Mouse (Mus musculus) kidney, postnatal 0 days (tissue): Measurements from ENCODE around the gene Rab3d. TPM values are rescaled to one million over a fixed set of nuclear protein-coding genes. Genes with fewer than 3 reads are reported as not detected.

Experiments used
- ATAC-seq: fragments of 200-750 bp; cut with Nextera tagmentation; replicated peaks from 2 replicates; pipeline ENCODE4 v1.8.0; 2017; ENCODE audit warnings: low read depth, moderate number of reproducible peaks, moderate TSS enrichment, moderate library complexity; ENCODE audit not compliant: low FRiP score
- DNase-seq: peaks from one replicate; pipeline ENCODE4 v3.0.0-alpha.2; 2016; ENCODE audit warnings: low spot score
- H3K27ac ChIP-seq: fragments of 300-500 bp; sonication (generic); 2 replicates; pipeline ENCODE4 v1.5.1; 2014; ENCODE audit warnings: mild to moderate bottlenecking
- H3K27me3 ChIP-seq: fragments of 300-500 bp; sonication (generic); 2 replicates; pipeline ENCODE4 v1.6.1; 2014; ENCODE audit warnings: low read length, mixed read lengths; ENCODE audit not compliant: insufficient read depth
- H3K36me3 ChIP-seq: fragments of 300-500 bp; sonication (generic); 2 replicates; pipeline ENCODE4 v1.6.1; 2014; ENCODE audit warnings: low read length, mixed read lengths; ENCODE audit not compliant: insufficient read depth
- H3K4me1 ChIP-seq: fragments of 300-500 bp; sonication (generic); replicated peaks from 2 replicates; pipeline ENCODE4 v1.6.1; 2014; ENCODE audit warnings: antibody characterized with exemption, low read length, mixed read lengths; ENCODE audit not compliant: insufficient read depth
- H3K4me2 ChIP-seq: fragments of 300-500 bp; sonication (generic); 2 replicates; pipeline ENCODE4 v1.6.1; 2014; ENCODE audit warnings: mild to moderate bottlenecking, low read length, moderate library complexity, mixed read lengths
- H3K4me3 ChIP-seq: fragments of 300-500 bp; sonication (generic); replicated peaks from 2 replicates; pipeline ENCODE4 v1.5.1; 2014; ENCODE audit warnings: low read depth, low read length
- H3K9ac ChIP-seq: fragments of 300-500 bp; sonication (generic); 2 replicates; pipeline ENCODE4 v1.6.1; 2014; ENCODE audit warnings: low read depth, low read length
- H3K9me3 ChIP-seq: fragments of 300-500 bp; sonication (generic); replicated peaks from 2 replicates; pipeline ENCODE4 v1.6.1; 2016; ENCODE audit warnings: low read length, inconsistent platforms, mixed read lengths
- CTCF ChIP-seq: IDR thresholded peaks from 2 replicates; pipeline ENCODE4 v1.5.1; 2016; ENCODE audit warnings: antibody characterized with exemption, low read depth, mild to moderate bottlenecking, moderate library complexity
- WGBS: fragments of 180-500 bp; shearing (Covaris S2); extraction: QIAGEN DNeasy Blood & Tissue Kit; methylation state at CpG from one replicate; pipeline ENCODE4 v1.1.7; 2014; 5-methylcytosine and 5-hydroxymethylcytosine counted together
- polyA plus RNA-seq: library from polyadenylated mRNA; unstranded; fragments of >200 nt; fragmentation: Nextera tagmentation; extraction: Ambion mirVana; gene quantifications from 2 replicates; pipeline ENCODE4 v1.2.1, GENCODE M21; 2015

Rab3d gene
- polyA plus RNA-seq, 1 experiment from 2014 or later, result 12.0 TPM

DNA sequence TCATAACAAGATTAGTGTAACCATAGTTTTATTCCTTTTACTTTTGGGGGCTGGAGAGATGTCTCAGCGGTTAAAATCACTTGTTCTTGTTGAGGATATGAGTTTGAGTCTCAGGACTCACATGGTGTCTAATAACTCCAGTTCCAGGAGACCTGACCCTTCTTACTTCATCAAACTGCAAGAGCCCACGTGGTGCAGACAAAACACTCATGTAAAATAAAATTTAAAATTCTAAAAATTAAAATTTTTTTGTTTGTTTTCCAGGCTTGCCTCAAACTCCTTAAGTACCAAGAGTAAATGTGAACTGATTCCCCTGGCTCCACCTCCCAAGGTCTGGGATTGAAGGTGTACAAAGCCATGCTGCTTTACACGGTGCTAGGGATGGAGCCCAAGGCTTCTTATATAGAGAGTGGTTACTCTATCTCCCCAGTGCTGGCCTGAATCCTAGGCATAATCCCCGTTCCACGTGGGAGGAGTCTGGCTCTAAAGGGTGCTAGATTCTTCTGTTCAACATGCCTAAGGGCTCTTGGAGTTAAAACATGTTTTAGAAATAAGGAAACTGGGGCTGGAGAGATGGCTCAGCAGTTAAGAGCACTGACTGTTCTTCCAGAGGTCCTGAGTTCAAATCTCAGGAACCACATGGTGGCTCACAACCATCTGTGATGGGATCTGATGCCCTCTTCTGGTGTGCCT is 846 bp upstream of the Rab3d start:
- H3K9me3 ChIP-seq, result no peaks in the 10 kb centered on the region
- H3K4me1 ChIP-seq, result 0 out of 2 replicates have a peak, but pooled peaks cover 5% of the 10 kb centered on the region
- ATAC-seq, result no peak
- peak overlapping the region; percentile 54; the same call in 1 of the 2 replicates for H3K4me3 ChIP-seq
- H3K27ac ChIP-seq, result no peak overlapping the region
- H3K4me2 ChIP-seq, result peak overlapping the region; percentile 96
- no peak for DNase-seq
- H3K9ac ChIP-seq, result no peak overlapping the region
- no peaks in the 10 kb centered on the region for H3K36me3 ChIP-seq
- 24% methylated on average over 5 of the region's 5 CpGs for WGBS
- TF ChIP-seq CTCF, result no peak
- H3K27me3 ChIP-seq, result no peaks in the 10 kb centered on the region

DNA sequence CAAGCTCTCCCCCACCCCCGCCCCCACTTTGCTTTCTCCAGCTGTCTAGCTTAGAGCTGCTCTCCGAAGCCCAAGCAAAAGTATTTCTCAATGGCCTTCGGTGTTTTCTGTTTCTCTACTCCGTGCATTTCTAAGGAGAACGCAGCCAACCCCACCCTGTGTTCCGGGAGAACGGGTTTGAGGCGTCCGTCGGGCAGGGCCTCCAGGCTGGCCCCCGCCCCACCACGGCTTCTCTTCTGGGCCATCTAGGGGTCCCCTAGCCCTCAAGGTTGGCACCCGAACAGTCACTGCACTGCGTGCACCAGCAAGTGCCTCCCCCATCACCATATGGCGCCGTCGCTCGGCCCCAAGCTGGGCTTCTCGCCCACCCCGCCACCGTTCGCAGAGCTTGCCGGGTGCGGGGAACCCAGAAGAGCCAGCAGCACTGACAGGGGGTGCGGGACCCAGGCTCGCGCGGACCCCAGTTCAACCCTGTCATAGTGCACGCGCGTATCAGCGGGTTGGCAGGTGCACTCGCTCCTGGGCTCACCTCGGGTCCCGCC is 428 bp downstream of the Rab3d start:
- Histone ChIP-seq H3K4me3 (peak overlapping the region; percentile 54), H3K27me3 (no peaks in the 10 kb centered on the region), H3K36me3 (no peaks in the 10 kb centered on the region), H3K4me2 (peak overlapping the region; percentile 96), H3K9me3 (no peaks in the 10 kb centered on the region), H3K9ac (peak overlapping the region; percentile 55), H3K4me1 (0 out of 2 replicates have a peak, but pooled peaks cover 5% of the 10 kb centered on the region), H3K27ac (peak overlapping the region; percentile 51)
- no peak; the same call in none of the 2 replicates for ATAC-seq
- no peak for TF ChIP-seq CTCF
- no peak for DNase-seq
- under 1% methylated on average over 35 of the region's 35 CpGs for WGBS

DNA sequence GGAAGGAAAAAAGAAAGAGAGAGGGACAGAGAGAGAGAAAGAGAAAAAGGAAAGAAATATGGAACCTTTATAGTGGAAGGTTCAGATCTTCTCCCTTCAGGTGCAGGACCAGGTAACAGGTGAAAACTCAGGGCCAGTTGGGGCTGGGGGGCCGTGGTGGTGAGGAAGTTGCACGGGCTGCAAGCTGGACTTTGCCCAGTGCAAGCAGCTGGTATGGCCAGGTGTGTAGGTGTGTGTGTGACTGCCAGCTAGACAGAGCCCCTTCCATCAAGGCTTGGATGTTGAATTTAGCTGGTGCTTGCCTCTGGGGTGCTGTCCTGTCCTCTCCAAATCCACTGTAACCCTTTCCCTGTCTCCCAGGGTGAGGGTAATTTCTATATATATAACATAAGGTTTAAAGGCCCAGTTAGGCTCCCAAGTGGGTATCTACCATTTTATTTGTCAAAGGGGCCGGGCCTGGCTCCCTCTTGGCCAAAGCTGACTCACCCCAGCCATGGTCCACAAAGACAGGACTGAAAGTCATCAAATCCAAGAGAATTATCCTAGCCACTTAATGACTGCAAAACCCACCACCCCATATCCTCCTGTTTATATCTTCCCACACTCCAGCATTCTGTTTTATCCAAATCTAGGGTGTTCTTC is 1.0 kb downstream of the Rab3d start:
- Histone ChIP-seq H3K36me3 (no peaks in the 10 kb centered on the region), H3K27me3 (no peaks in the 10 kb centered on the region), H3K9ac (no peak overlapping the region; the same call in 1 of the 2 replicates), H3K9me3 (no peaks in the 10 kb centered on the region), H3K27ac (peak overlapping the region; percentile 51; the same call in 1 of the 2 replicates), H3K4me3 (peak overlapping the region; percentile 54; the same call in 1 of the 2 replicates), H3K4me1 (0 out of 2 replicates have a peak, but pooled peaks cover 5% of the 10 kb centered on the region), H3K4me2 (peak overlapping the region; percentile 96)
- DNase-seq (no peak), ATAC-seq (no peak)
- TF ChIP-seq CTCF, result no peak
- 54% methylated on average over 3 of the region's 3 CpGs for WGBS

DNA sequence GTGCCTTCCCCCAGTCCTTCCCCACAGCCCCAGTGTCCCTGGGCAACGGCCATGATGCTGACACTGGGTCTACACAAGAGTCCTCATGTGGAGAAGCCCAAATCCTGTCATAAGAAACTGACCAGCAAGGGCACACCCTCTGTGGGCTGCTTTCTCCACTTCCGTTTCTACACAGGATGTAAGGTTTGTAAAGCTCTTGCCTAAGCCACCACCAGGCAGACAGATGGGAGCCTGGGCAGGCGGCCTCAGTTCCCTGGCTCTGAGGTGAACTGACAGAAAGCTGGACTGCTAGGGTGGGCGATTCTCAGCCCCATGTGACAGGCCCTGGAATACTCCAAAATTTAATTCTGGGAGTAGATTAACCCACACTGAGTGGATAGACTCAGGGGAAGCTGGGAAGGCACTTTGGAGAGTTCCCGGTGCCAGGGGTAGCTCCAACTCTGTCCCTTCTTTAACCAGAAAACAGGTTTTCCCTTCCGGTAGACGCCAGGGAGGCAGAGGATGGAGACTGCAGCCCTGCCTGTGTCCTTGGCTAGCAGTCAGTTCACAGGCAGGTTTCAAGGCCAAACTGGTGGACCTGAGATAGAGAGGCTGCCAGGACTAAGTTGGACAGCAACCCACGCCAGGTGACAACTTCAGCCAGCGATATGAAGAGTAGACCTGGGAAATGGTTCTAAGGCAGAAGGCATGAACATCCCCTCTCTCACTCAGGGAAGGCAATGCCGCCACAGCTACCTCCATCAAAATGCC is 8.3 kb downstream of the Rab3d start:
- Histone ChIP-seq H3K9me3 (no peaks in the 10 kb centered on the region), H3K27me3 (no peaks in the 10 kb centered on the region), H3K4me2 (no peak overlapping the region), H3K4me1 (no peaks in the 10 kb centered on the region), H3K9ac (no peak overlapping the region), H3K4me3 (no peak overlapping the region), H3K36me3 (no peaks in the 10 kb centered on the region), H3K27ac (no peak overlapping the region)
- ATAC-seq, result no peak
- DNase-seq, result no peak
- 81% methylated on average over 10 of the region's 10 CpGs for WGBS
- no peak for TF ChIP-seq CTCF

DNA sequence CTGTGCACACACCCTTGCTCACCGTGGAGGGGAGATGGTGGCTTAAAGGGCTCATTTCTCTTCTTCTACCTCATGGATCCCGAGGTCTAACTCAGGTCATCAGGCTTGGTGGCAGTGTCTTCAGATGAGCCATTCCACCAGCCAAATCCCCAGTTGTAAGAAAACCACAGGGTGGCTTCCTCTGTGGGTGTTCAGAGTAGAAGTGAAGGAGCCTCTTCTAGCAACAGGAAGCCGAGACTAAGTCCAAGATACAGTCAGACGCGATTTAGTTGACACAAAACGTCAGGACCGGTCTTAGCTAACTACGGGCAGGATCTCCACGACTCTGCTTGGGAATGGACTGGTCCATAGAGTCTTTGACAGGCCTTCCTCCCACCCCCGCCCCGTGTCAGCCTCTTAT is 9.8 kb downstream of the Rab3d start:
- Histone ChIP-seq H3K27ac (no peak overlapping the region), H3K4me1 (no peaks in the 10 kb centered on the region), H3K4me2 (no peak overlapping the region), H3K36me3 (no peaks in the 10 kb centered on the region), H3K27me3 (no peaks in the 10 kb centered on the region), H3K9ac (no peak overlapping the region), H3K9me3 (no peaks in the 10 kb centered on the region), H3K4me3 (no peak overlapping the region)
- WGBS, result 72% methylated on average over 11 of the region's 11 CpGs
- no peak for ATAC-seq
- TF ChIP-seq CTCF, result no peak
- DNase-seq, result no peak

DNA sequence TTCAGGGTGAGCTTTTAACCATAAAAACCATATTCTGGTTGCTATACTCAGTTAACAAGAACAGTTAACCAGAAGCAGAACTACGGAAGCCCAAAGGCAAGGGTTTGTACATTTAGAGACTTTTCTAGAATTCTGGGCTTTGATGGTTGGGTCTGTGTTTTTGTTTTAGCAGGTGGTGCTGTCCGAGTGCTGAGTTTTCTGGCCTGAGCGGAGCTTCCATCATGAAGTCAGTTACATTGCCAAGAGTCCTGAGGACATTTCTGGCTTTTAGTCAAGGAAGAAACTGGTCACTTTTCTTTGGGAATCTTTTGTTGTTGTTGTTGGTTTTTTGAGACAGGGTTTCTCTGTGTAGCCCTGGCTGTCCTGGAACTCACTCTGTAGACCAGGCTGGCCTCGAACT is 14.0 kb downstream of the Rab3d start:
- Histone ChIP-seq H3K4me1 (no peaks in the 10 kb centered on the region), H3K4me3 (no peak overlapping the region), H3K4me2 (no peak overlapping the region), H3K36me3 (no peaks in the 10 kb centered on the region), H3K9me3 (no peaks in the 10 kb centered on the region), H3K27me3 (no peaks in the 10 kb centered on the region), H3K9ac (no peak overlapping the region), H3K27ac (no peak overlapping the region)
- no peak for DNase-seq
- no peak for TF ChIP-seq CTCF
- WGBS, result 82% methylated on average over 4 of the region's 4 CpGs
- ATAC-seq, result no peak
